Mouse (Mus musculus): Measurements from ENCODE around the gene Fam81b. TPM values are rescaled to one million over a fixed set of nuclear protein-coding genes. Genes with fewer than 3 reads are reported as not detected.
A peak's percentile ranks its signal among the peaks of the same experiment; 100 is the strongest.
"Not testable (repeated sequence)": the region's sequence is repeated elsewhere in the genome, so short reads cannot be mapped to it uniquely, and the experiment has no call there.

Gene Fam81b
- 1.0 and 1.1 TPM in 2 replicates for polyA plus RNA-seq (2015; fragmentation: Nextera tagmentation; extraction: Ambion mirVana)

DNA sequence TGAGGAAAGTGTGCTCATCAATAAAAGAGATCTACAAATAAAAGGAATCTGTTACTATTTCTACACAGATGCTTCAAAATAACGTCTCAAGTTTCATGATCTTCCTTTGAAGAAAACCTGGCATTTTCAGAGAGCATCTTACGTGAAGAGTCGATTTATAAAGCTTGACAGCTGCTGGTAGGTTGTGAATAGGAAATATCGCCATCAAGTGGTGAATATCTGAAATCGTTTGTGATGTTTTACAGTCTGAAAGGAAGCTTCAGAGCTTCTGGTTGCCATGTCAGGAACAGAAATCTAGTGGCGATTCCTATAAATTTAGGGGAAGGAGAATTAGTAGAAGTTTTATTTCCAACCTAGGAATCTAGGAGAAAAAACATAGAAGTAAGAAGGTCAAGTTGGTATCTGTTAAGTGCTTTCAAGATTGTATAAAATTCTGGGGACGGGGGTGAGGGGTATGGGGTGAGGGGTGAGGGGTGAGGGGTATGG lies at the start of gene Fam81b:
Gene Fam81b (minus strand): TSS at position 436 of the 486 bp plus-strand sequence.
- H3K9ac ChIP-seq (ENCODE audit: low read depth, low read length): no peak within 1 kb of the TSS
- no peak for ATAC-seq
- WGBS: 43% methylated on average over 7 of the region's 7 CpGs
- no peak within 1 kb of the TSS for H3K4me3 ChIP-seq (ENCODE audit: low read length)
- H3K27me3 ChIP-seq (replicated peaks; ENCODE audit: control insufficient read depth, insufficient read depth, low read length): no peaks in the 10 kb centered on the region
- H3K4me1 ChIP-seq (ENCODE audit: control insufficient read depth, insufficient read depth, low read depth, low read length): no peaks in the 10 kb centered on the region
- H3K4me2 ChIP-seq (ENCODE audit: low read length): no peak within 1 kb of the TSS
- H3K36me3 ChIP-seq (ENCODE audit: control insufficient read depth, insufficient read depth, low read length): no peaks in the 10 kb centered on the region
- no peaks in the 10 kb centered on the region for H3K9me3 ChIP-seq (ENCODE audit: control insufficient read depth, low read length)
- H3K27ac ChIP-seq (ENCODE audit: low read depth, low read length): no peak within 1 kb of the TSS

DNA sequence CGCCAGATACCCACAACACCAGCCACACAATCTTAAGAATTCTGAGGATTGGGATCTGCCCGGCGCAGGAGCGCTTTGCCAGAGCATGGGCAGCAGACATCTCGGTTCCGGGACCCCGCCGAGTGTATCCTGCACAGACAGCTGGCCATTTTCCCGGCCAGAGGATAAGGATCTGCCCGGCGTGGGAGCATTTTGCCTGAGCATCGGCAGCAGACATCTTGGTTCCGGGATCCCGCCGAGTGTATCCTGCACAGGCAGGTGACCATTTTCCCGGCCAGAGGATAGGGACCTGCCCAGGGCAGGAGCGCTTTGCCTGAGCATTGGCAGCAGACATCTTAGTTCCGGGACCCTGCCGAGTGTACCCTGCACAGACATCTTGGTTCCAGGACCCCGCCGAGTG lies 41.1 kb upstream of the Fam81b start:
- H3K27me3 ChIP-seq (replicated peaks; ENCODE audit: control insufficient read depth, insufficient read depth, low read length); H3K27ac ChIP-seq (ENCODE audit: low read depth, low read length); H3K4me2 ChIP-seq (ENCODE audit: low read length); H3K4me1 ChIP-seq (ENCODE audit: control insufficient read depth, insufficient read depth, low read depth, low read length); H3K36me3 ChIP-seq (ENCODE audit: control insufficient read depth, insufficient read depth, low read length); H3K9ac ChIP-seq (ENCODE audit: low read depth, low read length); H3K9me3 ChIP-seq (ENCODE audit: control insufficient read depth, low read length); ATAC-seq; H3K4me3 ChIP-seq (ENCODE audit: low read length): not testable (repeated sequence)
- 84% methylated on average over 18 of the region's 21 CpGs for WGBS

DNA sequence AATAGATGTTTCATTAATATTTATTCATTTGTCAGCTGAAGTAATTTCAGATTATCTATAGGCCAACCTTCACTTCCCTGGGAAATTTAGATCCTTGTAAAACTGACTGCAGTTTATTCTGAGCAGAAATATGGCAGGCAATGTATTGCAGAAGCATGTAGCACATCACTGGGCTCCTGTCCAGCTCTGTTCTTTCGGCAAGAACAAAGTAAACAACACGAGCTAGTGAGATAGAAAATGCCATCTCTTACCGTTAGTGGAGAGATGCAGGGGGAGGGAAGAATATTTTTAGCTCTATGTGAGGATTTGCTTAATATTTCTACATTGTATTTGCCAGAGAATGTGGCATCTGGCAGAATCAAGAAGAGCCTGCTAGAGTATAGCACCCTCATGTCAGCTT lies 13.8 kb upstream of the Fam81b start:
- no peaks in the 10 kb centered on the region for H3K9me3 ChIP-seq (ENCODE audit: control insufficient read depth, low read length)
- no peaks in the 10 kb centered on the region for H3K36me3 ChIP-seq (ENCODE audit: control insufficient read depth, insufficient read depth, low read length)
- ATAC-seq: no peak
- no peak overlapping the region for H3K4me3 ChIP-seq (ENCODE audit: low read length)
- no peak overlapping the region for H3K27ac ChIP-seq (ENCODE audit: low read depth, low read length)
- 50% methylated on average over 3 of the region's 3 CpGs for WGBS
- H3K4me2 ChIP-seq (ENCODE audit: low read length): no peak overlapping the region
- H3K27me3 ChIP-seq (replicated peaks; ENCODE audit: control insufficient read depth, insufficient read depth, low read length): no peaks in the 10 kb centered on the region
- H3K4me1 ChIP-seq (ENCODE audit: control insufficient read depth, insufficient read depth, low read depth, low read length): no peaks in the 10 kb centered on the region
- H3K9ac ChIP-seq (ENCODE audit: low read depth, low read length): no peak overlapping the region

GRCm38 (mm10) chr13:76311580-76311979 lies 6.7 kb upstream of the Fam81b start:
- Histone ChIP-seq H3K27me3 (replicated peaks; ENCODE audit: control insufficient read depth, insufficient read depth, low read length) (no peaks in the 10 kb centered on the region), H3K9me3 (ENCODE audit: control insufficient read depth, low read length) (no peaks in the 10 kb centered on the region), H3K27ac (ENCODE audit: low read depth, low read length) (no peak overlapping the region), H3K36me3 (ENCODE audit: control insufficient read depth, insufficient read depth, low read length) (no peaks in the 10 kb centered on the region), H3K4me3 (ENCODE audit: low read length) (no peak overlapping the region), H3K9ac (ENCODE audit: low read depth, low read length) (no peak overlapping the region), H3K4me1 (ENCODE audit: control insufficient read depth, insufficient read depth, low read depth, low read length) (no peaks in the 10 kb centered on the region), H3K4me2 (ENCODE audit: low read length) (no peak overlapping the region)
- WGBS: 89% methylated on average over 7 of the region's 7 CpGs
- no peak; the same call in 1 of the 2 replicates for ATAC-seq

DNA sequence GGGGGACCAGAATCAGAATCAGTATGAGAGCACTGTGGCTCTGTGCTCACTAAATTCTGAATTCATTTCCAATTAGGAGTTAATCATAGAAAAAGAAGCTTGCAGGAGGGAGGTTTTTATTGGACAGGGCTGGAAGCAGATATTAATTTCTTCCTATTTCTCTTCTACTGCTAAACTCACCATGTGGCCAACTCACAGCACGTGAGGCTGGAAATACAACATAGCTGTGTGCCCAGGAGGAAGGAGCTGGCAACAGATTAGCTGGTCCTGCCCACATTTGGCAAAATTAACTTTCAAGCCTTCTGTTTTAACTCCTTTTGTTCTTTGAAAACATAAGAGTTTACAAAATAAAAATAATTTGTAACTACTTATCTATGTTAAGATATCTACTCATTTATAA lies 3.9 kb upstream of the Fam81b start:
- H3K9ac ChIP-seq (ENCODE audit: low read depth, low read length): no peak overlapping the region
- H3K27ac ChIP-seq (ENCODE audit: low read depth, low read length): no peak overlapping the region
- H3K36me3 ChIP-seq (ENCODE audit: control insufficient read depth, insufficient read depth, low read length): no peaks in the 10 kb centered on the region
- H3K4me3 ChIP-seq (ENCODE audit: low read length): no peak overlapping the region
- no peaks in the 10 kb centered on the region for H3K4me1 ChIP-seq (ENCODE audit: control insufficient read depth, insufficient read depth, low read depth, low read length)
- no peak for ATAC-seq
- H3K9me3 ChIP-seq (ENCODE audit: control insufficient read depth, low read length): no peaks in the 10 kb centered on the region
- WGBS: 52% methylated on average over 1 of the region's 1 CpGs
- H3K27me3 ChIP-seq (replicated peaks; ENCODE audit: control insufficient read depth, insufficient read depth, low read length): no peaks in the 10 kb centered on the region
- H3K4me2 ChIP-seq (ENCODE audit: low read length): no peak overlapping the region

GRCm38 (mm10) chr13:76305655-76306365 lies 938 bp upstream of the Fam81b start:
- Histone ChIP-seq H3K36me3 (ENCODE audit: control insufficient read depth, insufficient read depth, low read length) (no peaks in the 10 kb centered on the region), H3K27ac (ENCODE audit: low read depth, low read length) (no peak overlapping the region), H3K27me3 (replicated peaks; ENCODE audit: control insufficient read depth, insufficient read depth, low read length) (no peaks in the 10 kb centered on the region), H3K9me3 (ENCODE audit: control insufficient read depth, low read length) (no peaks in the 10 kb centered on the region), H3K9ac (ENCODE audit: low read depth, low read length) (no peak overlapping the region), H3K4me1 (ENCODE audit: control insufficient read depth, insufficient read depth, low read depth, low read length) (no peaks in the 10 kb centered on the region), H3K4me2 (ENCODE audit: low read length) (no peak overlapping the region), H3K4me3 (ENCODE audit: low read length) (no peak overlapping the region)
- WGBS: 63% methylated on average over 2 of the region's 2 CpGs
- ATAC-seq: peak; percentile 89

DNA sequence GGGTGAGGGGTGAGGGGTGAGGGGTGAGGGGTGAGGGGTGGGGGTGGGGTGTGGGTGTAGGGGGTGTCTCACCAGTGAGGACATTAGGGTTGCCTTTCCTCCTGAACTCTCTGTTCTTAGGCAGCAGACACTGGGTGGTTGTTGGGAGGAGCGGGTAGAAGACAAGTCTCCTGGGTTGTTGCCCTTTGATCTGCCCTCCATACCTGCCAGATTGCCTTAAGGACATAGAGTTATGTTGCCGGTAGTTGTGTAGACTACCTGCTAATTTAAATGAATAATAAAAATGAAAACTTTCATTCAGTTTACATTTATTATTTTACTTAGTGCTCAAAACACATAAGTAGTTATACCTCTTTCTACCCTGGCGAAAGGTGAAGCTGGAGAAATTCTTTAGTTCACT lies 369 bp upstream of the Fam81b start:
- no peaks in the 10 kb centered on the region for H3K4me1 ChIP-seq (ENCODE audit: control insufficient read depth, insufficient read depth, low read depth, low read length)
- H3K4me3 ChIP-seq (ENCODE audit: low read length): no peak overlapping the region
- no peak overlapping the region for H3K4me2 ChIP-seq (ENCODE audit: low read length)
- H3K9ac ChIP-seq (ENCODE audit: low read depth, low read length): no peak overlapping the region
- no peaks in the 10 kb centered on the region for H3K36me3 ChIP-seq (ENCODE audit: control insufficient read depth, insufficient read depth, low read length)
- no peaks in the 10 kb centered on the region for H3K27me3 ChIP-seq (replicated peaks; ENCODE audit: control insufficient read depth, insufficient read depth, low read length)
- ATAC-seq: no peak; the same call in 1 of the 2 replicates
- WGBS: 91% methylated on average over 3 of the region's 3 CpGs
- H3K9me3 ChIP-seq (ENCODE audit: control insufficient read depth, low read length): no peaks in the 10 kb centered on the region
- H3K27ac ChIP-seq (ENCODE audit: low read depth, low read length): no peak overlapping the region

DNA sequence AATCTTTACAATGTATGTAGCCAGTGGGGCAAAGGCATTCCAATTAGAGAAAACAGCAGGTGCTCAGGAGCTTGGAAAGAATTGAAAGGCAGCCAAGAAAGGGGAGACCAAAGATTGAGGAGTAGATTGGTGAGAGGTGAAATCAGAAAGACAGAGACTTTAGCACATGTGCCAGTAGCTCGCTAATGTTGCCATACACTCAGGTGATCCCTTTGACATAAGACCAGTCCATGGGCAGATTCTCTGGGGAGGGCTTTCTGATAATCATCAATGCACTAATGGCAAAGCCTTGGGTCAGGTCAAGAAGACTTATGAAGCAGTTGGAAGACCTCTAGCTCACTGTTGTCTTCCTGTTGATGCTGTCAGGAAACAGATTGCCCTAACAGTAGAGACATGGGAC lies 671 bp downstream of the Fam81b start:
- Histone ChIP-seq H3K9me3 (ENCODE audit: control insufficient read depth, low read length) (no peaks in the 10 kb centered on the region), H3K27me3 (replicated peaks; ENCODE audit: control insufficient read depth, insufficient read depth, low read length) (no peaks in the 10 kb centered on the region), H3K27ac (ENCODE audit: low read depth, low read length) (no peak overlapping the region), H3K4me1 (ENCODE audit: control insufficient read depth, insufficient read depth, low read depth, low read length) (no peaks in the 10 kb centered on the region), H3K4me3 (ENCODE audit: low read length) (no peak overlapping the region), H3K4me2 (ENCODE audit: low read length) (no peak overlapping the region), H3K36me3 (ENCODE audit: control insufficient read depth, insufficient read depth, low read length) (no peaks in the 10 kb centered on the region), H3K9ac (ENCODE audit: low read depth, low read length) (no peak overlapping the region)
- ATAC-seq: no peak
- WGBS: 73% methylated on average over 1 of the region's 1 CpGs

- Histone ChIP-seq H3K4me2 (ENCODE audit: low read length) (no peak overlapping the region), H3K4me1 (ENCODE audit: control insufficient read depth, insufficient read depth, low read depth, low read length) (no peaks in the 10 kb centered on the region), H3K27ac (ENCODE audit: low read depth, low read length) (no peak overlapping the region), H3K9ac (ENCODE audit: low read depth, low read length) (no peak overlapping the region), H3K27me3 (replicated peaks; ENCODE audit: control insufficient read depth, insufficient read depth, low read length) (no peaks in the 10 kb centered on the region), H3K36me3 (ENCODE audit: control insufficient read depth, insufficient read depth, low read length) (no peaks in the 10 kb centered on the region), H3K9me3 (ENCODE audit: control insufficient read depth, low read length) (no peaks in the 10 kb centered on the region), H3K4me3 (ENCODE audit: low read length) (no peak overlapping the region)
- 91% methylated on average over 1 of the region's 1 CpGs for WGBS
- ATAC-seq: no peak
Measured at GRCm38 (mm10) chr13:76303160-76303559, 1.7 kb downstream of the Fam81b start.
